Mouse (Mus musculus): ENCODE data around the gene Ifi27l2a.

GRCm38 (mm10) chr12:103433986-103434731, 9.3 kb downstream of the Ifi27l2a start, which contains the start of gene Ifi27:
- TF ChIP-seq CTCF (conservative IDR thresholded peaks at IDR 0.05; ENCODE audit: insufficient read depth, insufficient read length, low read depth, low read length) (no peak), POLR2A (IDR thresholded peaks at IDR 0.05; ENCODE audit: low read depth, low read length) (no peak)
